ENCODE assay signal across 9 mouse cellular contexts in genomic region chr11:118738855-118739832, GRCm38 (mm10).
DNase-seq lines count a peak whose midpoint lies in the region; ATAC-seq and TF ChIP-seq lines count a peak whose summit lies in the region.
"Had no signal": no experiment of that assay in that cellular context is flagged by ENCODE, and none has a peak within 500 bp of the region (broad histone marks: within the 10 kb centered on the region; RNA-seq: fewer than 3 reads in every experiment).

No protein-coding gene starts in this region.

- no peak overlapping the region for H3K9ac ChIP-seq in lung, embryonic 14.5 days
- H3K9ac ChIP-seq: lung, embryonic 15.5 days had no signal

- TF ChIP-seq CTCF in lung, embryonic 14.5 days (IDR thresholded peaks at IDR 0.05; ENCODE audit: low read depth) = peak; percentile 99

- no peaks in the 10 kb centered on the region for H3K9me3 ChIP-seq in hindbrain, embryonic 10.5 days
- H3K9me3 ChIP-seq in lung, embryonic 14.5 days (ENCODE audit: low read depth, low read length) = no peaks in the 10 kb centered on the region
- H3K9me3 ChIP-seq: lung, embryonic 15.5 days had no signal

- H3K27me3 ChIP-seq in hindbrain, embryonic 10.5 days (ENCODE audit: insufficient read depth, poor library complexity, severe bottlenecking) = peaks cover 21% of the 10 kb centered on the region
- 0 out of 2 replicates have a peak, but pooled peaks cover 5% of the 10 kb centered on the region for H3K27me3 ChIP-seq in lung, embryonic 14.5 days (ENCODE audit: insufficient read depth, low read length)

- H3K36me3 ChIP-seq in hindbrain, embryonic 10.5 days = no peaks in the 10 kb centered on the region
- no peaks in the 10 kb centered on the region for H3K36me3 ChIP-seq in lung, embryonic 14.5 days (ENCODE audit: insufficient read depth)
- H3K36me3 ChIP-seq: lung, embryonic 15.5 days had no signal

- peak overlapping the region; percentile 37 for H3K4me3 ChIP-seq in hindbrain, embryonic 10.5 days
- no peak overlapping the region for H3K4me3 ChIP-seq in lung, embryonic 14.5 days (ENCODE audit: low read depth, low read length)
- H3K4me3 ChIP-seq: lung, embryonic 15.5 days had no signal

- 9% methylated on average over 23 of the region's 23 CpGs for WGBS in hindbrain, embryonic 10.5 days
- 8% methylated on average over 23 of the region's 23 CpGs for WGBS in lung, embryonic 14.5 days

- DNase-seq in Muller cell, postnatal 12 days (ENCODE audit: inconsistent ontology term) = peak; percentile 36
- peak; percentile 92 for DNase-seq in cerebellum, adult 9-10 months
- peak; percentile 92 for DNase-seq in forelimb bud, embryonic 11.5 days (ENCODE audit: low read depth, low spot score)
- DNase-seq in hindbrain, embryonic 10.5 days (ENCODE audit: low spot score) = peak; percentile 87
- DNase-seq in layer of hippocampus, adult 8-10 months (ENCODE audit: low spot score in 2 of 2) = peak; percentile 84 to 93
- peak; percentile 94 for DNase-seq in lung, embryonic 14.5 days
- peak; percentile 60 for DNase-seq in ovary, postnatal 10 days (ENCODE audit: low spot score)
- peak; percentile 60 for DNase-seq in thymus, postnatal 14 days

- 0 out of 2 replicates have a peak overlapping the region, but pooled peaks have one; percentile 5 for H3K4me2 ChIP-seq in lung, embryonic 14.5 days
- H3K4me2 ChIP-seq: lung, embryonic 15.5 days had no signal

- H3K27ac ChIP-seq in hindbrain, embryonic 10.5 days = peak overlapping the region; percentile 41; the same call in 1 of the 2 replicates
- no peak overlapping the region for H3K27ac ChIP-seq in lung, embryonic 14.5 days (ENCODE audit: low read depth)
- H3K27ac ChIP-seq: lung, embryonic 15.5 days had no signal

- peak; percentile 45; the same call in 1 of the 2 replicates for ATAC-seq in lung, embryonic 14.5 days (ENCODE audit: insufficient read depth)

- H3K4me1 ChIP-seq in hindbrain, embryonic 10.5 days (replicated peaks) = peaks cover 55% of the 10 kb centered on the region
- H3K4me1 ChIP-seq in lung, embryonic 14.5 days (ENCODE audit: insufficient read depth) = no peaks in the 10 kb centered on the region; the same call in 1 of the 2 replicates
- H3K4me1 ChIP-seq: lung, embryonic 15.5 days had no signal

Comparison
In these comparisons a context has a peak if more than half of its experiments do, and no peak if none do; other contexts are left out.
1. DNase-seq: peak in every context shown above with its lines; median percentile 94 in lung, embryonic 14.5 days; 92 in cerebellum, adult 9-10 months; 92 in forelimb bud, embryonic 11.5 days; 88 in layer of hippocampus, adult 8-10 months; 87 in hindbrain, embryonic 10.5 days; 60 in ovary, postnatal 10 days; 60 in thymus, postnatal 14 days; 36 in Muller cell, postnatal 12 days.